In genomic region chr7:37681335-37681734, GRCm38 (mm10) we compare ENCODE assay signal across 21 mouse cellular contexts.
"Had no signal": no experiment of that assay in that cellular context is flagged by ENCODE, and none has a peak within 500 bp of the region (broad histone marks: within the 10 kb centered on the region; RNA-seq: fewer than 3 reads in every experiment).

No protein-coding gene starts in this region.

- H3K4me2 ChIP-seq: limb, embryonic 12.5 days; limb, embryonic 15.5 days; liver, embryonic 11.5 days; lung, embryonic 14.5 days; midbrain, embryonic 12.5 days; midbrain, embryonic 15.5 days; neural tube, embryonic 12.5 days; neural tube, embryonic 15.5 days had no signal

- H3K36me3 ChIP-seq: limb, embryonic 12.5 days; limb, embryonic 15.5 days; midbrain, embryonic 15.5 days; neural tube, embryonic 12.5 days; neural tube, embryonic 15.5 days had no signal

- H3K27me3 ChIP-seq: limb, embryonic 12.5 days; limb, embryonic 15.5 days; midbrain, embryonic 12.5 days; midbrain, embryonic 15.5 days; neural tube, embryonic 12.5 days; neural tube, embryonic 15.5 days had no signal

- H3K9me3 ChIP-seq: limb, embryonic 12.5 days; limb, embryonic 15.5 days; midbrain, embryonic 12.5 days; midbrain, embryonic 15.5 days; neural tube, embryonic 12.5 days; neural tube, embryonic 15.5 days had no signal

- ATAC-seq: liver, postnatal 0 days; lung, postnatal 0 days; midbrain, embryonic 15.5 days had no signal

- DNase-seq: kidney, postnatal 4 days; left cerebral cortex, postnatal 4 days; liver, postnatal 0 days; lung, embryonic 14.5 days; right cerebral cortex, adult 18-20 months; right cerebral cortex, postnatal 14 days; right cerebral cortex, postnatal 4 days; thymus, adult 2 months; thymus, postnatal 25 days had no signal

- H3K27ac ChIP-seq: kidney, postnatal 0 days; limb, embryonic 12.5 days; limb, embryonic 15.5 days; liver, embryonic 14.5 days; macrophage; midbrain, embryonic 12.5 days; midbrain, embryonic 15.5 days; neural tube, embryonic 12.5 days; neural tube, embryonic 15.5 days; stomach, postnatal 0 days had no signal

- H3K9ac ChIP-seq: limb, embryonic 12.5 days; limb, embryonic 15.5 days; liver, embryonic 14.5 days; liver, postnatal 0 days; lung, embryonic 14.5 days; midbrain, embryonic 12.5 days; midbrain, embryonic 15.5 days; neural tube, embryonic 12.5 days; neural tube, embryonic 15.5 days had no signal

- H3K4me3 ChIP-seq: limb, embryonic 12.5 days; limb, embryonic 15.5 days; midbrain, embryonic 12.5 days; midbrain, embryonic 15.5 days; neural tube, embryonic 12.5 days; neural tube, embryonic 15.5 days had no signal

- H3K4me1 ChIP-seq: limb, embryonic 12.5 days; limb, embryonic 15.5 days; midbrain, embryonic 15.5 days; neural tube, embryonic 12.5 days; neural tube, embryonic 15.5 days had no signal
